Mouse (Mus musculus): ENCODE measurements around the gene Cacna1b. TPM values are rescaled to one million over a fixed set of nuclear protein-coding genes. Genes with fewer than 3 reads are reported as not detected.

Gene Cacna1b
- total RNA-seq, 2 experiments from 2014 or later, result 0.05 to 0.42 TPM

DNA sequence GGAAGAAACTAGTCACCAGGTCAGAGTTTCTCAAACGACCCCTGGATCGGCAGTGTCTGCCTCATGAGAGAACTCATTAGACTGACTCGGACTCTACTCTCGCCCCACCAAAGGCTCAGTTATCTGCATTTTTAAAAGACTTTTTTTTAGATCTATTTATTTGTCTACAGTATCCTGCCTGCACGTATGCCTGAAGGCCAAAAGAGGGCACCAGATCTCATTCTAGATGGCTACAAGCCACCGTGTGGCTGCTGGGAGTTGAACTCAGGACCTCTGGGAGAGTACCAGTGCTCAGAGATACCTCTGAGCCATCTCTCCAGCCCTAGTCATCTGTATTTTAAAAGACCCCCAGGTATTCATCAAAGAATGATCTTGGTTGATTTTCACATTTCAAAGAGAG, 201.0 kb downstream of the Cacna1b start:
- no peak for DNase-seq
- intact Hi-C loops (cut with DNase I), result no loop called here

GRCm38 (mm10) chr2:24560201-24560600, 202.8 kb downstream of the Cacna1b start:
- intact Hi-C loops (cut with DNase I), result no loop called here
- no peak for DNase-seq

DNA sequence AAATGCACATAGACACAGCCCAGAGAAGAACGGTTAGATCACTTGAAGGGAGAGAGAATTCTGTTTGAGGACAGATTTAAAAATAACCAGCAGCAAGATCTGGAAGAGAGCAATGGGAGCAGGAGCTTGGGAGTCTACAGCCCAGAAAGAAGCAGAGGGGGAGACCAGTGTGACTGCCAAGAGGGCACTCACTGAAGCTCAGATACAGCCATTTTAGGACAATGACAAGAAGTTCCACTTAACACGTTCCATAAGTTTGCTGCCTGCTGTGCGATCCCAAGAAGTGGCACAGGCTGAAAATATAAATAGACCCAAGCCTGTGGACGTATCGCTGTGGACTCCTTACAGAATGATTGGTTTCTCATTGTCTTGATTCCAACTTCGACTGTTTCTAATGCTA, 206.6 kb downstream of the Cacna1b start:
- intact Hi-C loops (cut with DNase I), result no loop called here
- DNase-seq, result peak in 1 of 2 experiments; percentile 7

DNA sequence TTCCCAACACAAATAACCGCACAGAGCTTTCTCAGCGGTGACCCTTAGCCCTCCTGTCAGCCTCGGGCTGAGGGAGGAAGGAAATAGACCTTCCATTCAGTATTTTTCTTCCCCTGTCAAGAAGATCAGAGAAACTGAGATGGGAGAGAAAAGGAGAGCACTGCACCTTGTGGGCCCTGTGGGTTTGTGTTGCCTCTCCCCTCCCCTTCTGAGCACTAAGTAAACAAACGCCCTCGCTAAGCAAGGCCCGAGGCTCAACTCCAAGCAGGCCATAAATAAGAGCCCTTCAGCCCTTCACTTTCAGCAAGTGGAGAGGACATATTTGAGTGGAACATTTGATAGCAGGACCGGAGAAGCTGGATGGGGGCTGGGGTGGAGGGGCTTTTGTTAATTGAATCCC, 209.0 kb downstream of the Cacna1b start:
- intact Hi-C loops (cut with DNase I), result no loop called here
- DNase-seq, result no peak

Other genes starting within 250 kb of the Cacna1b start
- gene Ehmt1, start 156.5 kb upstream of the Cacna1b start, total RNA-seq (2021), result 10 to 100 TPM; 31.7 to 36.7 TPM
- gene Arrdc1, start 172.1 kb upstream of the Cacna1b start, total RNA-seq (2021), result 1 to 10 TPM; 4.6 to 7.1 TPM
- gene Zmynd19, start 186.6 kb upstream of the Cacna1b start, total RNA-seq (2021), result 10 to 100 TPM; 16.1 to 18.4 TPM
- 1 to 10 TPM; 5.1 to 6.1 TPM for gene Dph7, start 199.2 kb upstream of the Cacna1b start, total RNA-seq (2021)
- 10 to 100 TPM; 91.0 to 99.1 TPM for gene Mrpl41, start 211.9 kb upstream of the Cacna1b start, total RNA-seq (2021)
- 10 to 100 TPM; 33.9 to 35.4 TPM for gene Pnpla7, start 212.9 kb upstream of the Cacna1b start, total RNA-seq (2021)

All from heart, postnatal 36 days (tissue).